Mouse (Mus musculus) heart, postnatal 0 days (tissue): Measurements from ENCODE around the gene Col4a6. TPM values are rescaled to one million over a fixed set of nuclear protein-coding genes. Genes with fewer than 3 reads are reported as not detected.

Source experiments
- ATAC-seq: fragments of 200-750 bp; cut with Nextera tagmentation; 2 replicates; pipeline ENCODE4 v1.8.0; 2017; ENCODE audit warnings: low read depth, moderate number of reproducible peaks, moderate library complexity; ENCODE audit not compliant: insufficient read depth
- DNase-seq: peaks from one replicate; pipeline ENCODE4 v3.0.0-alpha.2; 2016; ENCODE audit warnings: low spot score
- H3K27ac ChIP-seq: fragments of 300-500 bp; sonication (generic); 2 replicates; pipeline ENCODE4 v1.5.1; 2014; ENCODE audit warnings: low read depth, mild to moderate bottlenecking
- H3K27me3 ChIP-seq: fragments of 300-500 bp; sonication (generic); 2 replicates; pipeline ENCODE4 v1.6.1; 2014; ENCODE audit warnings: low read length, mixed read lengths; ENCODE audit not compliant: control insufficient read depth, insufficient read depth
- H3K36me3 ChIP-seq: fragments of 300-500 bp; sonication (generic); replicated peaks from 2 replicates; pipeline ENCODE4 v1.6.1; 2014; ENCODE audit warnings: low read length, mixed read lengths; ENCODE audit not compliant: control insufficient read depth, insufficient read depth
- H3K4me1 ChIP-seq: fragments of 300-500 bp; sonication (generic); 2 replicates; pipeline ENCODE4 v1.6.1; 2014; ENCODE audit warnings: antibody characterized with exemption; ENCODE audit not compliant: control insufficient read depth, insufficient read depth
- H3K4me2 ChIP-seq: fragments of 300-500 bp; sonication (generic); 2 replicates; pipeline ENCODE4 v1.6.1; 2014; ENCODE audit warnings: low read depth, mild to moderate bottlenecking, low read length, moderate library complexity
- H3K4me3 ChIP-seq: fragments of 300-500 bp; sonication (generic); 2 replicates; pipeline ENCODE4 v1.5.1; 2014; ENCODE audit warnings: low read depth, low read length
- H3K9ac ChIP-seq: fragments of 300-500 bp; sonication (generic); replicated peaks from 2 replicates; pipeline ENCODE4 v1.6.1; 2014; ENCODE audit warnings: low read depth, low read length, mixed read lengths
- H3K9me3 ChIP-seq: fragments of 300-500 bp; sonication (generic); replicated peaks from 2 replicates; pipeline ENCODE4 v1.6.1; 2016; ENCODE audit warnings: low read length; ENCODE audit not compliant: control insufficient read depth
- CTCF ChIP-seq: IDR thresholded peaks from 2 replicates; pipeline ENCODE4 v1.5.1; 2016; ENCODE audit warnings: antibody characterized with exemption, control low read depth, low read depth
- EP300 ChIP-seq: IDR thresholded peaks from 2 replicates; pipeline ENCODE4 v1.6.1; 2016; ENCODE audit warnings: antibody characterized with exemption, low read depth
- WGBS: fragments of 180-500 bp; shearing (Covaris S2); extraction: QIAGEN DNeasy Blood & Tissue Kit; methylation state at CpG from one replicate; pipeline ENCODE4 v1.1.7; 2014; 5-methylcytosine and 5-hydroxymethylcytosine counted together
- polyA plus RNA-seq: library from polyadenylated mRNA; unstranded; fragments of >200 nt; fragmentation: Nextera tagmentation; extraction: Ambion mirVana; gene quantifications from 2 replicates; pipeline ENCODE4 v1.2.1, GENCODE M21; 2015
- total RNA-seq: library from RNA; depleted of rRNA; stranded (reverse); fragments of >200 nt; gene quantifications from 2 replicates; pipeline ENCODE4 v1.2.3, GENCODE M21; 2014; ENCODE audit warnings: low replicate concordance; rRNA removed

Gene Col4a6
- total and polyA plus RNA-seq, 2 experiments from 2014 or later = 1.9 to 5.6 TPM

GRCm38 (mm10) chrX:141150290-141150689 lies 323.6 kb downstream of the Col4a6 start:
- ATAC-seq = no peak
- H3K4me3 ChIP-seq = no peak overlapping the region
- no peak for TF ChIP-seq CTCF
- TF ChIP-seq EP300 = no peak
- no peak overlapping the region for H3K9ac ChIP-seq
- H3K27ac ChIP-seq = no peak overlapping the region
- DNase-seq = no peak
- H3K27me3 ChIP-seq = no peaks in the 10 kb centered on the region
- H3K4me1 ChIP-seq = no peaks in the 10 kb centered on the region
- no peaks in the 10 kb centered on the region for H3K9me3 ChIP-seq
- no peaks in the 10 kb centered on the region for H3K36me3 ChIP-seq
- no peak overlapping the region for H3K4me2 ChIP-seq

DNA sequence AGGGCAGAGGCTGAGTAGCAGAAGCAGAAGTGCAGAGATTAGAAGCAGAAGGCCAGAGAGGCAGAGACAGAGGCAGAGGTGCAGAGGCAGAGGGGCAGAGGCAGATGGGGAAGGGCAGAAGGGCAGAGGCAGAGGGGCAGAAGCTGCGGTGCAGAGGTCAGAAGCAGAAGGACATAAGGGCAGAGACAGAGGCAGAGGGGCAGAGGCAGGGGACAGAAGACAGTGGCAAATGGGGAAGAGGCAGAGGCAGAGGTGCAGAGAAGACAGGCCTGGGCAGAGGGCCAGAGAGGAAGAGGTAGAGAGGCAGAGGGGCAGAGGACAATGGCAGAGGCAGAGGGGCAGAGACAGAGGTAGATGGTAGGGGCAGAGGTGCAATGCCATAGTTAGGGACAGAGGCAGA lies 324.2 kb downstream of the Col4a6 start:
- H3K27ac ChIP-seq = no peak overlapping the region
- no peaks in the 10 kb centered on the region for H3K36me3 ChIP-seq
- H3K27me3 ChIP-seq = no peaks in the 10 kb centered on the region
- H3K4me1 ChIP-seq = no peaks in the 10 kb centered on the region
- H3K9ac ChIP-seq = no peak overlapping the region
- no peaks in the 10 kb centered on the region for H3K9me3 ChIP-seq
- 90% methylated on average over 1 of the region's 1 CpGs for WGBS
- H3K4me3 ChIP-seq = no peak overlapping the region
- no peak overlapping the region for H3K4me2 ChIP-seq
- no peak for DNase-seq
- TF ChIP-seq CTCF = no peak
- no peak for TF ChIP-seq EP300
- ATAC-seq = no peak

Other genes with a start within 250 kb of the Col4a6 start
- gene Col4a5, start 1.3 kb upstream of the Col4a6 start, total RNA-seq = 117 and 143 TPM in 2 replicates
- 21.8 and 23.6 TPM in 2 replicates for gene Col4a5, start 1.3 kb upstream of the Col4a6 start, polyA plus RNA-seq